Mouse (Mus musculus) hindbrain, embryonic 16.5 days (tissue): ENCODE data around the gene Ccser1. TPM values are rescaled to one million over a fixed set of nuclear protein-coding genes. Genes with fewer than 3 reads are reported as not detected.
"Not testable (repeated sequence)": the region's sequence is repeated elsewhere in the genome, so short reads cannot be mapped to it uniquely, and the experiment has no call there.

Experiments
- ATAC-seq: fragments of 200-750 bp; cut with Nextera tagmentation; 2 replicates; pipeline ENCODE4 v1.8.0; 2017; ENCODE audit warnings: moderate TSS enrichment, moderate library complexity
- H3K27ac ChIP-seq: fragments of 300-500 bp; sonication (generic); 2 replicates; pipeline ENCODE4 v1.5.1; 2014; ENCODE audit warnings: low read depth, mild to moderate bottlenecking, control low read depth, low read length, moderate library complexity
- H3K27me3 ChIP-seq: fragments of 300-500 bp; sonication (generic); replicated peaks from 2 replicates; pipeline ENCODE4 v1.6.1; 2014; ENCODE audit warnings: low read length; ENCODE audit not compliant: control insufficient read depth, insufficient read depth
- H3K36me3 ChIP-seq: fragments of 300-500 bp; sonication (generic); 2 replicates; pipeline ENCODE4 v1.6.1; 2014; ENCODE audit warnings: mild to moderate bottlenecking, low read length, moderate library complexity, mixed read lengths; ENCODE audit not compliant: control insufficient read depth, insufficient read depth
- H3K4me1 ChIP-seq: fragments of 300-500 bp; sonication (generic); 2 replicates; pipeline ENCODE4 v1.6.1; 2014; ENCODE audit warnings: low read depth, low read length; ENCODE audit not compliant: control insufficient read depth, insufficient read depth
- H3K4me2 ChIP-seq: fragments of 300-500 bp; sonication (generic); 2 replicates; pipeline ENCODE4 v1.6.1; 2014; ENCODE audit warnings: mild to moderate bottlenecking, low read length, control low read depth, moderate library complexity
- H3K4me3 ChIP-seq: fragments of 300-500 bp; sonication (generic); 2 replicates; pipeline ENCODE4 v1.5.1; 2014; ENCODE audit warnings: mild to moderate bottlenecking, low read length, control low read depth, moderate library complexity
- H3K9ac ChIP-seq: fragments of 300-500 bp; sonication (generic); 2 replicates; pipeline ENCODE4 v1.6.1; 2014; ENCODE audit warnings: low read depth, mild to moderate bottlenecking, control low read depth, low read length, moderate library complexity
- H3K9me3 ChIP-seq: fragments of 300-500 bp; sonication (generic); 2 replicates; pipeline ENCODE4 v1.6.1; 2014; ENCODE audit warnings: mild to moderate bottlenecking, low read length, moderate library complexity; ENCODE audit not compliant: control insufficient read depth
- WGBS: fragments of 180-500 bp; shearing (Covaris S2); extraction: QIAGEN DNeasy Blood & Tissue Kit; methylation state at CpG from one replicate; pipeline ENCODE4 v1.1.7; 2014; 5-methylcytosine and 5-hydroxymethylcytosine counted together
- polyA plus RNA-seq: library from polyadenylated mRNA; unstranded; fragments of >200 nt; fragmentation: Nextera tagmentation; extraction: Ambion mirVana; gene quantifications from 2 replicates; pipeline ENCODE4 v1.2.1, GENCODE M21; 2015

Ccser1 gene
- polyA plus RNA-seq, 1 experiment from 2014 or later: 13.3 TPM

- Histone ChIP-seq H3K4me1 (no peaks in the 10 kb centered on the region), H3K4me3 (no peak overlapping the region), H3K9me3 (no peaks in the 10 kb centered on the region), H3K27me3 (no peaks in the 10 kb centered on the region), H3K4me2 (no peak overlapping the region), H3K27ac (no peak overlapping the region), H3K36me3 (no peaks in the 10 kb centered on the region), H3K9ac (no peak overlapping the region)
- 63% methylated on average over 2 of the region's 2 CpGs for WGBS
- ATAC-seq: no peak
Observed at GRCm38 (mm10) chr6:61240618-61241017, 60.5 kb downstream of the Ccser1 start.

DNA sequence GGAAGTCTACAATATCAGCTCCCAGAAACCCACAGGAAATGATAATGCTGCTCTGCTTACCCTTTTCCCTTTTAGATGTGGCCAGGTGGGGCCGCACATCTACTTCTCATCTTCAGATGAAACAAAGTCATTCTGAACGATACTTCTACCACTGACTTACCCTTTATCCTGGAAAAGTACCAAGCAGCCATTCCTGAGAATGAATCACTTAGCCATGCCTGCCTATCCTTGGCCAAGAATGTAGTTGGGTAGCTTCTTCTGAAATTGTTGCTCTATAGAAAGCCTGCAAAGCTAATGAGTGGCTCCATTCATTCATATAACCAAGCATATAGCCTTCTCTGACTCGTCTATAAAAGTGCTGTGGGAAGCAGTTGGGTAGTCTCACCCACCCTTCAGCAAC, 62.4 kb downstream of the Ccser1 start:
- Histone ChIP-seq H3K27ac (no peak overlapping the region), H3K4me2 (no peak overlapping the region), H3K4me3 (no peak overlapping the region), H3K36me3 (no peaks in the 10 kb centered on the region), H3K9me3 (no peaks in the 10 kb centered on the region), H3K4me1 (no peaks in the 10 kb centered on the region), H3K27me3 (no peaks in the 10 kb centered on the region), H3K9ac (no peak overlapping the region)
- ATAC-seq: no peak
- WGBS: 87% methylated on average over 3 of the region's 3 CpGs

DNA sequence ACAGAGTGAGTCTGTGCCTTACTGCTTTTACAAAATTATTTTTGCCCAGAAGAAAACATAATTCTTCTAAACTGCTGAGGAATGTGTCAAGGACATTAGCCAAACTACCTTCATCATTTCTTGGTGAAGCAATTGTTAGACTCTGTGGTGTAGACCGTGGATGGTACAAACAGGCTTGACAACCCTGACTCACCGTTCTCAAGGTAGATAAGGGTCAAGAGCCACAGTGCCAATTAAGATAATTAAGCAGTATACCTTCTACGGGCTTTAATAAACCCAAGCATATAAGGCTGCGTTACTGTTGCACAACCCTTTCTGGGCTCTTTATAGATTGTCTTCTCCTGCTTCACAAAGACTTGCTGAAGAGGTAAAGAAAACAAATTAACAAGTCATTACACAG, 66.4 kb downstream of the Ccser1 start:
- H3K27ac ChIP-seq: no peak overlapping the region
- no peak for ATAC-seq
- H3K9me3 ChIP-seq: no peaks in the 10 kb centered on the region
- H3K27me3 ChIP-seq: no peaks in the 10 kb centered on the region
- no peak overlapping the region for H3K9ac ChIP-seq
- no peaks in the 10 kb centered on the region for H3K36me3 ChIP-seq
- 87% methylated on average over 4 of the region's 4 CpGs for WGBS
- no peak overlapping the region for H3K4me2 ChIP-seq
- H3K4me1 ChIP-seq: peaks cover 4% of the 10 kb centered on the region
- no peak overlapping the region for H3K4me3 ChIP-seq

GRCm38 (mm10) chr6:61247842-61248472, 67.8 kb downstream of the Ccser1 start:
- Histone ChIP-seq H3K4me3 (no peak overlapping the region), H3K4me2 (no peak overlapping the region), H3K36me3 (no peaks in the 10 kb centered on the region), H3K4me1 (peaks cover 4% of the 10 kb centered on the region), H3K9ac (no peak overlapping the region), H3K27ac (no peak overlapping the region), H3K27me3 (no peaks in the 10 kb centered on the region), H3K9me3 (no peaks in the 10 kb centered on the region)
- 61% methylated on average over 4 of the region's 4 CpGs for WGBS
- 0 out of 2 replicates have a peak, but pooled peaks have one; percentile 37 for ATAC-seq

DNA sequence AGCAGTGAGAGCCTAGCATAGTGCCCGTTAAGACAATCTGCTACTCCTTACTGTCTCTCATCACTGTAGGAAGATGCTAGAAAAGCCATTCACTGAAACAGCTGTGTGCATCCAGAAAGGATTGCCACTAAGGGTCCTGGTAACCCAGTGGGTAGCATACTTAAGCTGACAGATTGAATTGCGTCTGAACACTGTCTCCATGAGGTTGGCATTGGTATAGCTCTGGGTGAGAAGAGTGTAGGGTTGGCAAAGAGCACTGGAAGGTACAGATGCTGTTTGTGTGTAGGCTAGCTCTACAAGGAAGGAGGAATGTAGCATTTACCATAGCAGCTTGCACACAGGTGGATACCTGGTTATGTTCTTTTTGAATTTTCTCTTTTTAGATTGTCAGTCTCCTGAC, 68.6 kb downstream of the Ccser1 start:
- no peaks in the 10 kb centered on the region for H3K36me3 ChIP-seq
- peak; percentile 55; the same call in 1 of the 2 replicates for ATAC-seq
- no peak overlapping the region for H3K4me2 ChIP-seq
- H3K9me3 ChIP-seq: no peaks in the 10 kb centered on the region
- H3K27me3 ChIP-seq: no peaks in the 10 kb centered on the region
- H3K4me1 ChIP-seq: peaks cover 4% of the 10 kb centered on the region
- no peak overlapping the region; the same call in 1 of the 2 replicates for H3K27ac ChIP-seq
- H3K9ac ChIP-seq: no peak overlapping the region
- WGBS: 54% methylated on average over 2 of the region's 2 CpGs
- no peak overlapping the region for H3K4me3 ChIP-seq

DNA sequence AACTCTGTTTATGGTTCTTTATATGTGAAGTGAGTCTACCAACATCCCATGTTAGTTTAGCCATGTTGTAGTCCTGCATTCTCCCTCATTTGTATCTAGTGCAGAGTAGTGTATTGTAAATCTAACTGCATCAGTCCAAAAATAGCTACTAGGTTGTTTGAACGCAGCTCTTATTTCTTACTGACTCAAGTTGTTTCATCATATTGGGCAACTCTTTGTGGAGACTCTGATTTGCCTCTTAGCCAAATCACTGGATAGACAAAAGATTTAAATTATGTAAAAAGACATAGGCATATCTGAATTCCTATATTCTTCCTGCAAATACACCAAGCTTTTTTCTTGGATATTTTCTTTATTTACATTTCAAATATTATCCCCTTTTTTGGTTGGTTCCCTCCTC, 71.1 kb downstream of the Ccser1 start:
- Histone ChIP-seq H3K9me3 (no peaks in the 10 kb centered on the region), H3K27ac (no peak overlapping the region), H3K4me1 (peaks cover 4% of the 10 kb centered on the region), H3K9ac (no peak overlapping the region), H3K27me3 (no peaks in the 10 kb centered on the region), H3K4me3 (no peak overlapping the region), H3K4me2 (no peak overlapping the region), H3K36me3 (no peaks in the 10 kb centered on the region)
- no peak for ATAC-seq
- WGBS: 88% methylated on average over 1 of the region's 1 CpGs

- no peak overlapping the region for H3K9ac ChIP-seq
- no peak overlapping the region for H3K4me2 ChIP-seq
- H3K36me3 ChIP-seq: no peaks in the 10 kb centered on the region
- H3K4me1 ChIP-seq: peaks cover 4% of the 10 kb centered on the region
- H3K27me3 ChIP-seq: no peaks in the 10 kb centered on the region
- no peak overlapping the region for H3K27ac ChIP-seq
- no peaks in the 10 kb centered on the region for H3K9me3 ChIP-seq
- no peak overlapping the region for H3K4me3 ChIP-seq
- WGBS: 74% methylated on average over 7 of the region's 7 CpGs
- ATAC-seq: peak; percentile 40; the same call in 1 of the 2 replicates
Observed at GRCm38 (mm10) chr6:61252912-61253311, 72.8 kb downstream of the Ccser1 start.

GRCm38 (mm10) chr6:61255874-61256273, 75.8 kb downstream of the Ccser1 start:
- H3K4me2 ChIP-seq, H3K4me1 ChIP-seq, H3K27ac ChIP-seq, ATAC-seq, H3K9ac ChIP-seq, H3K27me3 ChIP-seq, H3K36me3 ChIP-seq, H3K4me3 ChIP-seq, H3K9me3 ChIP-seq: not testable (repeated sequence)
- no CpG with 5 or more reads among the region's 1 CpGs for WGBS

- Histone ChIP-seq H3K27ac (no peak overlapping the region), H3K4me3 (no peak overlapping the region), H3K4me2 (no peak overlapping the region), H3K36me3 (no peaks in the 10 kb centered on the region), H3K9me3 (no peaks in the 10 kb centered on the region), H3K9ac (no peak overlapping the region), H3K4me1 (no peaks in the 10 kb centered on the region), H3K27me3 (no peaks in the 10 kb centered on the region)
- 57% methylated on average over 10 of the region's 10 CpGs for WGBS
- ATAC-seq: peak; percentile 62
Observed at GRCm38 (mm10) chr6:61258847-61259634, 78.9 kb downstream of the Ccser1 start.
